Mouse (Mus musculus) limb, embryonic 12.5 days (tissue): ENCODE measurements around the gene Cbln1. TPM values are rescaled to one million over a fixed set of nuclear protein-coding genes. Genes with fewer than 3 reads are reported as not detected.

Experiments
- ATAC-seq: fragments of 200-750 bp; cut with Nextera tagmentation; 2 replicates; pipeline ENCODE4 v1.8.0; 2017; ENCODE audit warnings: low read depth, moderate TSS enrichment; ENCODE audit not compliant: insufficient number of reproducible peaks, insufficient read depth, low FRiP score, low TSS enrichment
- H3K27ac ChIP-seq: fragments of 300-500 bp; sonication (generic); 2 replicates; pipeline ENCODE4 v1.5.1; 2016; ENCODE audit warnings: mild to moderate bottlenecking, moderate library complexity
- H3K27me3 ChIP-seq: fragments of 300-500 bp; sonication (generic); 2 replicates; pipeline ENCODE4 v1.6.1; 2016; ENCODE audit warnings: mild to moderate bottlenecking, moderate library complexity
- H3K36me3 ChIP-seq: fragments of 300-500 bp; sonication (generic); 2 replicates; pipeline ENCODE4 v1.6.1; 2016; ENCODE audit warnings: mild to moderate bottlenecking, moderate library complexity
- H3K4me1 ChIP-seq: fragments of 300-500 bp; sonication (generic); replicated peaks from 2 replicates; pipeline ENCODE4 v1.6.1; 2016
- H3K4me2 ChIP-seq: fragments of 300-500 bp; sonication (generic); 2 replicates; pipeline ENCODE4 v1.6.1; 2016; ENCODE audit warnings: mild to moderate bottlenecking, moderate library complexity
- H3K4me3 ChIP-seq: fragments of 300-500 bp; sonication (generic); replicated peaks from 2 replicates; pipeline ENCODE4 v1.5.1; 2016; ENCODE audit warnings: mild to moderate bottlenecking
- H3K9ac ChIP-seq: fragments of 300-500 bp; sonication (generic); replicated peaks from 2 replicates; pipeline ENCODE4 v1.6.1; 2016; ENCODE audit warnings: mild to moderate bottlenecking, moderate library complexity
- H3K9me3 ChIP-seq: fragments of 300-500 bp; sonication (generic); 2 replicates; pipeline ENCODE4 v1.6.1; 2016; ENCODE audit warnings: mild to moderate bottlenecking, moderate library complexity
- WGBS: fragments of 180-500 bp; shearing (Covaris S2); methylation state at CpG from one replicate; pipeline ENCODE4 v1.1.7; 2016; 5-methylcytosine and 5-hydroxymethylcytosine counted together
- polyA plus RNA-seq: library from polyadenylated mRNA; unstranded; fragments of >200 nt; fragmentation: Nextera tagmentation; extraction: Ambion mirVana; gene quantifications from 2 replicates; pipeline ENCODE4 v1.2.1, GENCODE M21; 2016

Cbln1 gene
- polyA plus RNA-seq, 1 experiment from 2014 or later: 3.8 TPM

DNA sequence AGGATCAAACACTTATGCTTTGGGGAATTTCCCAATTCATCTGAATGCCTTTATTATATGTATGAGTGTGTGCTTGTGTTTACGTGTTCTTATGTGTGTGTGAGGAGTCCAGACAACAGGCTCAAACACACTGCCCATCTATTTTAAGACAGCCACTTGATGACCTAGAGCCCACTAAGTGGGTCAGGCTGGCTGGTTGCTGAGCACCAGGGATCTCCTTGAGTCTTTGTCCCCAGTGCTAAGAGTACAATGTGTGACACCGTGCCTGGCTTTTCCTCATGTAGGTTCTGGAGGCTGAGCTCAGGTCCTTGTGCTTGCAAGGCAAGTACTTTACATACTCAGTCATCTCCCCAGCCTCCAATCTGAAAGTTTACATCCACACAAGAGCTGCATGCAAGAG is 20.7 kb downstream of the Cbln1 start:
- H3K36me3 ChIP-seq: no peaks in the 10 kb centered on the region
- no peak overlapping the region for H3K4me3 ChIP-seq
- H3K4me1 ChIP-seq: no peaks in the 10 kb centered on the region
- no peak for ATAC-seq
- H3K27ac ChIP-seq: no peak overlapping the region
- no peak overlapping the region for H3K4me2 ChIP-seq
- 85% methylated on average over 2 of the region's 2 CpGs for WGBS
- H3K27me3 ChIP-seq: 0 out of 2 replicates have a peak, but pooled peaks cover 3% of the 10 kb centered on the region
- H3K9me3 ChIP-seq: no peaks in the 10 kb centered on the region
- no peak overlapping the region for H3K9ac ChIP-seq

- Histone ChIP-seq H3K36me3 (no peaks in the 10 kb centered on the region), H3K27ac (no peak overlapping the region), H3K9ac (no peak overlapping the region), H3K4me3 (no peak overlapping the region), H3K27me3 (peaks cover 11% of the 10 kb centered on the region; the same call in 1 of the 2 replicates), H3K4me1 (peaks cover 11% of the 10 kb centered on the region), H3K4me2 (no peak overlapping the region), H3K9me3 (no peaks in the 10 kb centered on the region)
- ATAC-seq: no peak; the same call in 1 of the 2 replicates
- WGBS: 20% methylated on average over 3 of the region's 3 CpGs
These were observed 37.8 kb downstream of the Cbln1 start for GRCm38 (mm10) chr8:87434592-87434991.

DNA sequence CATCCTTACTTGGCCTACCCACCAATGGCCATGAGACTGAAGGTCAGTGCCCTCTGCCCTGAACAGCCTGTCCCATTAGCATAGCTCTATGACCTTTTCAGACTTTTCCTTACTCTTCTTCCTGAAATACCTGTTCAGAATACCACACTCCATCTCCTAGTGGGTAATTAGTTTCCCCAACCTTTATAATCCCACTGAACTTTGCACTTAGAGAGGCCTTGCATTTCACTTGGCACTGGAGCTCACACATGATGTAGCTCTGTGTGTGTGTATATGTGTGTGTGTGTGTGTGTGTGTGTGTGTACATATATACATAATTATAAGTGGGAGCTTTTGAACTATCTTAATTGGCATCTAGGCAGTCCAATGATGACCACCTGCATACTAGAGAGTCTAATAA is 45.2 kb downstream of the Cbln1 start:
- no peak overlapping the region for H3K27ac ChIP-seq
- H3K27me3 ChIP-seq: 0 out of 2 replicates have a peak, but pooled peaks cover 2% of the 10 kb centered on the region
- no peak overlapping the region for H3K9ac ChIP-seq
- H3K4me3 ChIP-seq: no peak overlapping the region
- no peak overlapping the region for H3K4me2 ChIP-seq
- ATAC-seq: no peak
- H3K9me3 ChIP-seq: no peaks in the 10 kb centered on the region
- H3K4me1 ChIP-seq: no peaks in the 10 kb centered on the region
- no peaks in the 10 kb centered on the region for H3K36me3 ChIP-seq

- H3K4me1 ChIP-seq: peaks cover 11% of the 10 kb centered on the region
- WGBS: 80% methylated on average over 5 of the region's 5 CpGs
- no peak for ATAC-seq
- H3K4me2 ChIP-seq: no peak overlapping the region
- H3K27me3 ChIP-seq: no peaks in the 10 kb centered on the region
- no peak overlapping the region for H3K27ac ChIP-seq
- H3K4me3 ChIP-seq: no peak overlapping the region
- no peaks in the 10 kb centered on the region for H3K36me3 ChIP-seq
- no peaks in the 10 kb centered on the region for H3K9me3 ChIP-seq
- H3K9ac ChIP-seq: no peak overlapping the region
These were observed 47.7 kb downstream of the Cbln1 start for GRCm38 (mm10) chr8:87424706-87425105.

GRCm38 (mm10) chr8:87421697-87422096 is 50.7 kb downstream of the Cbln1 start:
- 57% methylated on average over 8 of the region's 8 CpGs for WGBS
- no peak for ATAC-seq
- H3K4me2 ChIP-seq: no peak overlapping the region
- H3K36me3 ChIP-seq: no peaks in the 10 kb centered on the region
- H3K4me3 ChIP-seq: no peak overlapping the region
- H3K27ac ChIP-seq: no peak overlapping the region
- no peak overlapping the region for H3K9ac ChIP-seq
- H3K4me1 ChIP-seq: peaks cover 11% of the 10 kb centered on the region
- H3K27me3 ChIP-seq: no peaks in the 10 kb centered on the region; the same call in 1 of the 2 replicates
- H3K9me3 ChIP-seq: no peaks in the 10 kb centered on the region

Other genes starting within 250 kb of the Cbln1 start
- not detected in 2 replicates for gene 4933402J07Rik, start 91.2 kb upstream of the Cbln1 start, polyA plus RNA-seq